Mouse (Mus musculus) limb, embryonic 13.5 days (tissue): Measurements from ENCODE around the gene Pdik1l. TPM values are rescaled to one million over a fixed set of nuclear protein-coding genes. Genes with fewer than 3 reads are reported as not detected.
A peak's percentile ranks its signal among the peaks of the same experiment; 100 is the strongest.

Experiments used
- ATAC-seq: fragments of 200-750 bp; cut with Nextera tagmentation; 2 replicates; pipeline ENCODE4 v1.8.0; 2017; ENCODE audit warnings: low read depth, moderate number of reproducible peaks, moderate TSS enrichment; ENCODE audit not compliant: low FRiP score
- H3K27ac ChIP-seq: fragments of 300-500 bp; sonication (generic); 2 replicates; pipeline ENCODE4 v1.5.1; 2015; ENCODE audit warnings: inconsistent platforms, mild to moderate bottlenecking, moderate library complexity
- H3K27me3 ChIP-seq: fragments of 300-500 bp; sonication (generic); 2 replicates; pipeline ENCODE4 v1.6.1; 2015; ENCODE audit warnings: mild to moderate bottlenecking, inconsistent platforms
- H3K36me3 ChIP-seq: fragments of 300-500 bp; sonication (generic); 2 replicates; pipeline ENCODE4 v1.6.1; 2015; ENCODE audit warnings: inconsistent platforms, mild to moderate bottlenecking, moderate library complexity
- H3K4me1 ChIP-seq: fragments of 300-500 bp; sonication (generic); 2 replicates; pipeline ENCODE4 v1.6.1; 2015; ENCODE audit warnings: inconsistent platforms
- H3K4me2 ChIP-seq: fragments of 300-500 bp; sonication (generic); replicated peaks from 2 replicates; pipeline ENCODE4 v1.6.1; 2015; ENCODE audit warnings: inconsistent platforms, mild to moderate bottlenecking, moderate library complexity
- H3K4me3 ChIP-seq: fragments of 300-500 bp; sonication (generic); 2 replicates; pipeline ENCODE4 v1.5.1; 2015; ENCODE audit warnings: moderate library complexity, mild to moderate bottlenecking, inconsistent platforms
- H3K9ac ChIP-seq: fragments of 300-500 bp; sonication (generic); 2 replicates; pipeline ENCODE4 v1.6.1; 2015; ENCODE audit warnings: mild to moderate bottlenecking, inconsistent platforms
- H3K9me3 ChIP-seq: fragments of 300-500 bp; sonication (generic); 2 replicates; pipeline ENCODE4 v1.6.1; 2016; ENCODE audit warnings: inconsistent platforms
- WGBS: fragments of 180-500 bp; shearing (Covaris S2); methylation state at CpG from one replicate; pipeline ENCODE4 v1.1.7; 2015; 5-methylcytosine and 5-hydroxymethylcytosine counted together
- polyA plus RNA-seq: library from polyadenylated mRNA; unstranded; fragments of >200 nt; fragmentation: Nextera tagmentation; extraction: Ambion mirVana; gene quantifications from 2 replicates; pipeline ENCODE4 v1.2.1, GENCODE M21; 2015

Pdik1l gene
- polyA plus RNA-seq, 1 experiment from 2014 or later, result 22.6 TPM

DNA sequence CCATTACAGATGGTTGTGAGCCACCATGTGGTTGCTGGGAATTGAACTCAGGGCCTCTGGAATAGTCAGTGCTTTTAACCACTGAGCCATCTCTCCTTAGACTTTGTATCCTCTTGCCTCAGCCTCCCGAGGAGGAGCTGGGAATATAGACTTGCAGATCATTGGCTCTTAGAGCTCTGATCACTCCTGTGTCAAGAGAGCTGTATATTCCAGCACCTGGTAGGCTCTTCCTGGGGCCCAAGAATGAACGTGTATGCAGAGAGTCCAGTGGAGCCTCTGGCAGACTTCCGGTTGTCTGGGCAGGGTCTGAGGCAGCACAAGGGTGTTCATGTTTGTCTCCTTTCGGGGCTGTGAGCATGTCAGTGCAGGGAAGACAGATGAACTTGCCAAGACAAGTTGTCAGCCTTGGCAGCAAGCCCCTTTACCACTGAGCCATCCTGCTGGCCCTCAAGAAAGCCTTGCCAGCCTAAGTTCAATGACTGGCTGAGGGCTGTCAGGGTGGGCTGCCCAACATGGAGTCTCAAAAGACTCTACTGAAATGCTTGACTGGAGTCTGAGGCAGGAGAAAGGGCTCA is 26.5 kb upstream of the Pdik1l start:
- ATAC-seq, result no peak
- H3K36me3 ChIP-seq, result no peaks in the 10 kb centered on the region
- no peak overlapping the region for H3K9ac ChIP-seq
- H3K4me3 ChIP-seq, result no peak overlapping the region
- peaks cover 10% of the 10 kb centered on the region; the same call in 1 of the 2 replicates for H3K4me1 ChIP-seq
- H3K9me3 ChIP-seq, result 0 out of 2 replicates have a peak, but pooled peaks cover 4% of the 10 kb centered on the region
- no peaks in the 10 kb centered on the region for H3K27me3 ChIP-seq
- H3K27ac ChIP-seq, result no peak overlapping the region
- no peak overlapping the region for H3K4me2 ChIP-seq
- 71% methylated on average over 4 of the region's 4 CpGs for WGBS

GRCm38 (mm10) chr4:134312901-134313300 is 25.2 kb upstream of the Pdik1l start:
- H3K36me3 ChIP-seq, result no peaks in the 10 kb centered on the region
- peaks cover 10% of the 10 kb centered on the region; the same call in 1 of the 2 replicates for H3K4me1 ChIP-seq
- ATAC-seq, result no peak
- no peak overlapping the region for H3K27ac ChIP-seq
- H3K4me3 ChIP-seq, result no peak overlapping the region
- 93% methylated on average over 6 of the region's 6 CpGs for WGBS
- no peak overlapping the region for H3K9ac ChIP-seq
- H3K27me3 ChIP-seq, result no peaks in the 10 kb centered on the region
- 0 out of 2 replicates have a peak, but pooled peaks cover 4% of the 10 kb centered on the region for H3K9me3 ChIP-seq
- no peak overlapping the region for H3K4me2 ChIP-seq

GRCm38 (mm10) chr4:134312341-134312740 is 24.6 kb upstream of the Pdik1l start:
- WGBS, result 89% methylated on average over 5 of the region's 5 CpGs
- Histone ChIP-seq H3K4me3 (no peak overlapping the region), H3K4me2 (no peak overlapping the region), H3K27me3 (no peaks in the 10 kb centered on the region), H3K9ac (no peak overlapping the region), H3K27ac (no peak overlapping the region), H3K36me3 (no peaks in the 10 kb centered on the region), H3K4me1 (peaks cover 13% of the 10 kb centered on the region), H3K9me3 (0 out of 2 replicates have a peak, but pooled peaks cover 4% of the 10 kb centered on the region)
- no peak for ATAC-seq

GRCm38 (mm10) chr4:134311784-134312183 is 24.1 kb upstream of the Pdik1l start:
- Histone ChIP-seq H3K9me3 (0 out of 2 replicates have a peak, but pooled peaks cover 4% of the 10 kb centered on the region), H3K9ac (no peak overlapping the region), H3K4me3 (no peak overlapping the region), H3K36me3 (no peaks in the 10 kb centered on the region), H3K27me3 (no peaks in the 10 kb centered on the region), H3K27ac (no peak overlapping the region), H3K4me1 (peaks cover 18% of the 10 kb centered on the region), H3K4me2 (no peak overlapping the region)
- no peak for ATAC-seq
- 78% methylated on average over 9 of the region's 9 CpGs for WGBS

DNA sequence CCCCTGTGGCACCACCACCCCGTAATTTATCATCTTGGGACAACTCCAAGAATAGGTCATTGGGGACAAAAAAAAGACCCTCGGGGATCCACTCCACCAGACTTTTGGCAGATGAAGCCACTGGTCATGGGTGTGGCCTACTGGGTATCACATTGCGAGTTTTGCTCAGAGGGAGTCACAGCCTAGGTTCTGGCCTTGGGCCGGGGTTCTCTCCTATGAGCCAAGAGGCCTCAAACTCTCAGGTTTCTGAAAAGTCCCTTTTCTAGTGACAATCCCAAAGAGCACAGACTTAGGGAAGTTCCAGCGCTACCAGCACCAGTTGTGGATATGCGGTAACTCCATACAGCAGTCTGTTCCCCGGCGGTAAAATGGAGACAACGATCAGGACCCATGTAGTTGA is 23.0 kb upstream of the Pdik1l start:
- Histone ChIP-seq H3K36me3 (no peaks in the 10 kb centered on the region), H3K4me3 (no peak overlapping the region), H3K9ac (no peak overlapping the region), H3K27ac (no peak overlapping the region), H3K27me3 (no peaks in the 10 kb centered on the region), H3K9me3 (0 out of 2 replicates have a peak, but pooled peaks cover 4% of the 10 kb centered on the region), H3K4me2 (no peak overlapping the region), H3K4me1 (peaks cover 18% of the 10 kb centered on the region)
- 83% methylated on average over 9 of the region's 9 CpGs for WGBS
- no peak for ATAC-seq

DNA sequence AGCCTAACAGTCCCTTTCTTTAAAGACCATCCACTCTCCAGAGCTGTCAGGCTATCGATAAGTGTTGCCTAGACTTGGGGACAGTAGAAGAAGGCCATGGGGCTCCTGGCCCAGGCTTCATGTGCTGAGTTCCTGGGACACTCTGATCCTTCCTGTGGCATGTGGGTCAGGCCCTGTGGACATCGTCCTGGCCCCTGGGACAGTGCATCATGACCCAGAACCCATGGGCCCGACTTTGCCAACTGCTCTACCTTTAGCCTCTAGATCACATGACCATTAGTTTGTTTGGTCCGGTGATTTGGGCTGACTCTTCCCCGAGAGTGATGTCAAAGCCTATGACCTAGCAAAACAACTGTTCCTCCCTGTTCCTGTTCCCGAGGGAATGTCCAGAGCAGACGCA is 22.4 kb upstream of the Pdik1l start:
- Histone ChIP-seq H3K4me1 (peaks cover 17% of the 10 kb centered on the region), H3K27ac (no peak overlapping the region), H3K9me3 (0 out of 2 replicates have a peak, but pooled peaks cover 4% of the 10 kb centered on the region), H3K27me3 (no peaks in the 10 kb centered on the region), H3K4me3 (no peak overlapping the region), H3K36me3 (no peaks in the 10 kb centered on the region), H3K4me2 (no peak overlapping the region), H3K9ac (no peak overlapping the region)
- 84% methylated on average over 7 of the region's 7 CpGs for whole genome bisulfite sequencing
- no peak for ATAC-seq

- H3K4me2 ChIP-seq, result peak overlapping the region; percentile 39
- H3K36me3 ChIP-seq, result no peaks in the 10 kb centered on the region
- H3K4me1 ChIP-seq, result peaks cover 9% of the 10 kb centered on the region
- H3K27ac ChIP-seq, result no peak overlapping the region
- H3K9ac ChIP-seq, result no peak overlapping the region
- H3K27me3 ChIP-seq, result no peaks in the 10 kb centered on the region
- ATAC-seq, result no peak; the same call in 1 of the 2 replicates
- 17% methylated on average over 10 of the region's 12 CpGs for WGBS
- H3K4me3 ChIP-seq, result no peak overlapping the region
- H3K9me3 ChIP-seq, result no peaks in the 10 kb centered on the region
Measured at GRCm38 (mm10) chr4:134307367-134308072, 19.8 kb upstream of the Pdik1l start.

GRCm38 (mm10) chr4:134306963-134307362 is 19.3 kb upstream of the Pdik1l start:
- H3K4me2 ChIP-seq, result no peak overlapping the region
- no peaks in the 10 kb centered on the region for H3K36me3 ChIP-seq
- no peak overlapping the region for H3K4me3 ChIP-seq
- no peaks in the 10 kb centered on the region for H3K27me3 ChIP-seq
- H3K9ac ChIP-seq, result no peak overlapping the region
- H3K4me1 ChIP-seq, result peaks cover 9% of the 10 kb centered on the region
- H3K9me3 ChIP-seq, result no peaks in the 10 kb centered on the region
- H3K27ac ChIP-seq, result no peak overlapping the region
- no peak for ATAC-seq
- 69% methylated on average over 2 of the region's 2 CpGs for WGBS

DNA sequence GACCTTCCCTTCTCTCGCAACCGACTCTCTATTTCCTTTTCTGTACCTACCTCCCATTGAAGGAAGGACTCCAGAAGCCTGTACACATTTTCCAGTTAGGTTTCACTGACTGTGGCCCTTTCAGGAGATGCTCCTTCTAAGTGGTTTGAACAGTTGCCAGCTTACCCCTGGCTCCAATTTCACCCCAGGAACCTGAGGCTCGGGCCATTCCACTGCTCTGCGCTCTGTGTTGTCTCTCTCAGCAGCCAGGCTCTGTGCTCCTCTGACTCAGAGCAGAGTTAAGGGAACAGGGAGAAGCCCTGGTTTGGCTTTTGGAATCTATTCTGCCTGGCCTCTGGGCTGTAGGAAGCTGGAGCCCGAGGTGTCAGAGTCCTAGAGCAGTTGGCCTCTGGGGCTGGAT is 14.4 kb upstream of the Pdik1l start:
- no peak overlapping the region for H3K4me3 ChIP-seq
- ATAC-seq, result no peak
- H3K36me3 ChIP-seq, result no peaks in the 10 kb centered on the region
- no peak overlapping the region for H3K9ac ChIP-seq
- H3K4me2 ChIP-seq, result no peak overlapping the region
- H3K4me1 ChIP-seq, result peaks cover 3% of the 10 kb centered on the region
- no peak overlapping the region for H3K27ac ChIP-seq
- WGBS, result 76% methylated on average over 5 of the region's 5 CpGs
- H3K27me3 ChIP-seq, result no peaks in the 10 kb centered on the region
- H3K9me3 ChIP-seq, result no peaks in the 10 kb centered on the region

DNA sequence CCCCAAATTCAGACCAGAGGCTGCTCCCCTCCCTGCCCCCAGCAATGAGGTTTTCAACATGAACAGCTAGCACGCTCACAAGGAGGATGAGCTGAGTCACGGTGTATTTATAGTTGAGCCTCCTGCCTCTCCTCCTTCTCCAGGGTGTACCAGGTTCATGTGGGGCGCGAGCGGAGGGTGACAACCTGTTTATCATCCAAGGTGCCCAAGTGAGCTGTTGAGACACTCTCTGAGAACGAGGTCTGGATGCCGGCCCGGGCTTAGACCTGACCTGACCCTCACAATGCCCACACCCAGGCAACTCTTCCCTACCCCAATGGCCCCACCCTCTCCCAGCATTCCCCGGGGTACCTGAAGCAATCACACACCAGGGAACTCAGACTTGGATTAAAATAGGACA is 12.6 kb upstream of the Pdik1l start:
- peaks cover 4% of the 10 kb centered on the region; the same call in 1 of the 2 replicates for H3K9me3 ChIP-seq
- no peak overlapping the region for H3K4me2 ChIP-seq
- no peak overlapping the region for H3K9ac ChIP-seq
- H3K4me3 ChIP-seq, result no peak overlapping the region
- no peaks in the 10 kb centered on the region for H3K36me3 ChIP-seq
- no peak overlapping the region for H3K27ac ChIP-seq
- WGBS, result 79% methylated on average over 9 of the region's 9 CpGs
- ATAC-seq, result no peak
- H3K4me1 ChIP-seq, result no peaks in the 10 kb centered on the region
- no peaks in the 10 kb centered on the region for H3K27me3 ChIP-seq

GRCm38 (mm10) chr4:134299498-134299810 is 11.8 kb upstream of the Pdik1l start:
- no peaks in the 10 kb centered on the region for H3K27me3 ChIP-seq
- H3K9ac ChIP-seq, result 0 out of 2 replicates have a peak overlapping the region, but pooled peaks have one; percentile 35
- H3K4me3 ChIP-seq, result no peak overlapping the region
- H3K36me3 ChIP-seq, result no peaks in the 10 kb centered on the region
- no peak overlapping the region for H3K27ac ChIP-seq
- ATAC-seq, result no peak
- H3K4me2 ChIP-seq, result no peak overlapping the region
- no peaks in the 10 kb centered on the region for H3K4me1 ChIP-seq
- WGBS, result 51% methylated on average over 4 of the region's 4 CpGs
- peaks cover 4% of the 10 kb centered on the region; the same call in 1 of the 2 replicates for H3K9me3 ChIP-seq

DNA sequence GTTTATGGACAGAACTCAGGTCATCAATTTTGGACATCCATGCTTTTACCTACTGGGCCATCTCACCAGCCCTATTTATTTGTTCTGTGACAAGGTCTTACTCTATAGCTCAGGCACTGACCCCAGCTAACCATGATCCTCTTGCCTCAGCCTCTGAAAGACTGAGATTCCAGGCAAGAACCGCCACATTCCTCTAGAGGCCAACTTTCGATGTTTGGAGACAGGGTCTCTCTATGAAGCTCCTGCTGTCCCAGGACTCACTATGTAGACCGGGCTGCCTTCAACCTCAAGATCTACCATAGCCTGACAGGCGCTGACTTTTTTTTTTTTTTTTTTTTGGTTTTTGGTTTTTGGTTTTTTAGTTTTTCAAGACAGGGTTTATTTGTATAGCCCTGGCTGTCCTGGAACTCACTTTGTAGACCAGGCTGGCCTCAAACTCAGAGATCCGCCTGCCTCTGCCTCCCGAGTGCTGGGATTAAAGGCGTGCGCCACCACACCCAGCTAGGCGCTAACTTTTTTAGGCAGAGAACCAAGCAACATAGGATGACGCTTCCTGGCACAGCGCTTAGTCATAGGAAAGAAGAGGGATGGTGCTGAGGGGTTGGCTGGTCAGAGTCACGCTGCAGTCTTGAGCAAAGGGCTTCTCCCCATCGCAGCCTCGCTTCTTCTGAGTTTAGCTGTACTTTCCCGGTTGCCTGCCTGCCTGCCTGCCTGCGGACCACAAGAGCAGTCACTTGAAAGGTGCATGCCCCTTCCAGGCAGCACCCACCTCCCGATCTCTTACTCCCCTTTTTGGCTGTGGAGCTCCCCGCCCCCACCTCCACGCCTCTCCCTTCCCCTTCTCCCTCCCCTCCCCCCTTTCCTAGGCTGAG is 11.2 kb upstream of the Pdik1l start:
- H3K27me3 ChIP-seq, result peaks cover 4% of the 10 kb centered on the region; the same call in 1 of the 2 replicates
- H3K27ac ChIP-seq, result no peak overlapping the region
- 73% methylated on average over 19 of the region's 19 CpGs for WGBS
- no peak overlapping the region for H3K4me2 ChIP-seq
- H3K4me1 ChIP-seq, result no peaks in the 10 kb centered on the region
- peaks cover 4% of the 10 kb centered on the region; the same call in 1 of the 2 replicates for H3K9me3 ChIP-seq
- no peak overlapping the region for H3K4me3 ChIP-seq
- H3K36me3 ChIP-seq, result no peaks in the 10 kb centered on the region
- ATAC-seq, result no peak
- H3K9ac ChIP-seq, result 0 out of 2 replicates have a peak overlapping the region, but pooled peaks have one; percentile 35
